Mouse (Mus musculus) erythroblast, embryonic 14.5 days (primary cell): ENCODE results near the gene Zswim3.

Experiments
- GATA1 ChIP-seq: IDR thresholded peaks from 2 replicates; pipeline ENCODE4 v1.6.1; 2012; ENCODE audit warnings: low read length, inconsistent platforms, mixed read lengths
- TAL1 ChIP-seq: IDR thresholded peaks from 3 replicates; pipeline ENCODE4 v1.6.1; 2012; ENCODE audit warnings: low read length, inconsistent platforms, mixed read lengths

DNA sequence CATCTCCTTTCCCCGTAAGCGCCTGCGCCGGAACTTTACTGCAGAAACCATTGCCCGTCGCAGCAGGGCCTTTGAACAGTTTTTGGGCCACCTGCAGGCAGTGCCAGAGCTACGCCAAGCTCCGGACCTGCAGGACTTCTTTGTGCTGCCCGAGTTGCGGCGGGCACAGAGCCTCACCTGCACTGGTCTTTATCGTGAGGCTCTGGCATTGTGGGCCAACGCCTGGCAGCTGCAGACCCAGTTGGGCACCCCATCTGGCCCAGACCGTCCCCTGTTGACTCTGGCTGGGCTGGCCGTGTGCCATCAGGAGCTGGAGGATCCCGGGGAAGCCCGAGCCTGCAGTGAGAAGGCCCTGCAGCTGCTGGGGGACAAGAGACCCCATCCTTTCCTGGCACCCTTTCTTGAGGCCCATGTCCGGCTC lies 13.0 kb upstream of the Zswim3 start:
- TF ChIP-seq TAL1 = no peak
- no peak for TF ChIP-seq GATA1
